Mouse (Mus musculus) MEL (cell line): ENCODE results near the gene Fem1b. TPM values are rescaled to one million over a fixed set of nuclear protein-coding genes. Genes with fewer than 3 reads are reported as not detected.

Experiments used
- DNase-seq: peaks from one replicate; pipeline ENCODE4 v3.0.0; 2011; ENCODE audit warnings: low read depth, low spot score
- H3K27ac ChIP-seq: 2 replicates; pipeline ENCODE4 v1.5.1; 2012; ENCODE audit warnings: low read depth, mild to moderate bottlenecking, control low read depth, low read length, moderate library complexity; ENCODE audit not compliant: control insufficient read depth
- H3K27me3 ChIP-seq, 2 experiments: fragments of 150-350 bp in 1 of 2; sonication (generic) in 1 of 2; 2 replicates each; pipeline ENCODE4 v1.6.1; 2012; ENCODE audit warnings: low read length in 2 of 2, mild to moderate bottlenecking in 2 of 2, improper control_type of control experiment in 1 of 2, moderate library complexity in 1 of 2; ENCODE audit not compliant: insufficient read depth in 2 of 2, control insufficient read depth in 1 of 2
- H3K36me3 ChIP-seq, 2 experiments: 2 replicates each; pipeline ENCODE4 v1.6.1; 2012 to 2014; ENCODE audit warnings: low read length in 2 of 2, improper control_type of control experiment in 1 of 2, inconsistent platforms in 1 of 2, mild to moderate bottlenecking in 1 of 2; ENCODE audit not compliant: insufficient read depth in 2 of 2, control insufficient read depth in 1 of 2
- H3K4me1 ChIP-seq, 2 experiments: fragments of 150-350 bp in 1 of 2; sonication (generic) in 1 of 2; 2 replicates each; pipeline ENCODE4 v1.6.1; 2012; ENCODE audit warnings: low read length in 2 of 2, improper control_type of control experiment in 1 of 2, mild to moderate bottlenecking in 1 of 2; ENCODE audit not compliant: insufficient read depth in 2 of 2, control insufficient read depth in 1 of 2
- H3K4me3 ChIP-seq, 2 experiments: fragments of 150-350 bp in 1 of 2; sonication (generic) in 1 of 2; 2 replicates each; pipeline ENCODE4 v1.5.1; 2012; ENCODE audit warnings: low read depth in 2 of 2, low read length in 2 of 2, mild to moderate bottlenecking in 2 of 2, moderate library complexity in 2 of 2, control low read depth in 1 of 2, improper control_type of control experiment in 1 of 2; ENCODE audit not compliant: control insufficient read depth in 1 of 2, insufficient read depth in 1 of 2
- H3K79me2 ChIP-seq: 2 replicates; pipeline ENCODE4 v1.6.1; 2012; ENCODE audit warnings: mild to moderate bottlenecking, low read length, moderate library complexity; ENCODE audit not compliant: control insufficient read depth, poor library complexity, insufficient read depth
- H3K9ac ChIP-seq: 2 replicates; pipeline ENCODE4 v1.6.1; 2012; ENCODE audit warnings: low read depth, mild to moderate bottlenecking, control low read depth, low read length, moderate library complexity; ENCODE audit not compliant: control insufficient read depth, poor library complexity, severe bottlenecking
- H3K9me3 ChIP-seq: fragments of 150-350 bp; sonication (generic); replicated peaks from 2 replicates; pipeline ENCODE4 v1.6.1; 2012; ENCODE audit warnings: mild to moderate bottlenecking, low read length, improper control_type of control experiment, moderate library complexity; ENCODE audit not compliant: insufficient read depth
- BHLHE40 ChIP-seq: IDR thresholded peaks from 2 replicates; pipeline ENCODE4 v1.6.1; 2012; ENCODE audit warnings: low read depth, mild to moderate bottlenecking, inconsistent platforms, low read length, improper control_type of control experiment, borderline replicate concordance
- CHD1 ChIP-seq: IDR thresholded peaks from 2 replicates; pipeline ENCODE4 v1.6.1; 2012; ENCODE audit warnings: low read depth, mild to moderate bottlenecking, inconsistent platforms, low read length, improper control_type of control experiment
- CHD2 ChIP-seq: IDR thresholded peaks from 2 replicates; pipeline ENCODE4 v1.6.1; 2011; ENCODE audit warnings: low read length, improper control_type of control experiment
- ELF1 ChIP-seq: IDR thresholded peaks from 2 replicates; pipeline ENCODE4 v1.6.1; 2014; ENCODE audit warnings: low read depth, mild to moderate bottlenecking, inconsistent platforms, low read length, improper control_type of control experiment, moderate library complexity
- EP300 ChIP-seq, 2 experiments: IDR thresholded peaks; 2 replicates each; pipeline ENCODE4 v1.6.1; 2011; ENCODE audit warnings: improper control_type of control experiment in 2 of 2, low read length in 2 of 2, low read depth in 1 of 2, mild to moderate bottlenecking in 1 of 2
- GABPA ChIP-seq: IDR thresholded peaks from 2 replicates; pipeline ENCODE4 v1.6.1; 2012; ENCODE audit warnings: low read depth, mild to moderate bottlenecking, inconsistent platforms, low read length, improper control_type of control experiment, moderate library complexity
- GATA1 ChIP-seq: IDR thresholded peaks from 2 replicates; pipeline ENCODE4 v1.6.1; 2011; ENCODE audit warnings: low read depth, low read length, improper control_type of control experiment
- KAT2A ChIP-seq: conservative IDR thresholded peaks from 2 replicates; pipeline ENCODE4 v1.6.1; 2012; ENCODE audit warnings: low read depth, low read length, improper control_type of control experiment, inconsistent platforms
- MAZ ChIP-seq: IDR thresholded peaks from 2 replicates; pipeline ENCODE4 v1.6.1; 2012; ENCODE audit warnings: low read depth, mild to moderate bottlenecking, inconsistent platforms, low read length, improper control_type of control experiment
- NRF1 ChIP-seq: IDR thresholded peaks from 2 replicates; pipeline ENCODE4 v1.6.1; 2014; ENCODE audit warnings: low read depth, mild to moderate bottlenecking, inconsistent platforms, low read length, improper control_type of control experiment, moderate library complexity; ENCODE audit not compliant: poor library complexity, insufficient read depth, severe bottlenecking
- POLR2A ChIP-seq, 2 experiments: IDR thresholded peaks; 2 replicates each; pipeline ENCODE4 v1.6.1; 2011 to 2012; ENCODE audit warnings: low read length in 2 of 2, mild to moderate bottlenecking in 2 of 2, control low read depth in 1 of 2, improper control_type of control experiment in 1 of 2, low read depth in 1 of 2, moderate library complexity in 1 of 2; ENCODE audit not compliant: control insufficient read depth in 1 of 2, insufficient read depth in 1 of 2, poor library complexity in 1 of 2
- POLR2AphosphoS2 ChIP-seq: IDR thresholded peaks from 2 replicates; pipeline ENCODE4 v1.6.1; 2011; ENCODE audit warnings: low read length, improper control_type of control experiment
- POLR2AphosphoS5 ChIP-seq: IDR thresholded peaks from 2 replicates; pipeline ENCODE4 v1.6.1; 2012; ENCODE audit warnings: low read depth, borderline replicate concordance, mild to moderate bottlenecking, inconsistent platforms, low read length, moderate library complexity, mixed read lengths
- RCOR1 ChIP-seq: IDR thresholded peaks from 2 replicates; pipeline ENCODE4 v1.6.1; 2012; ENCODE audit warnings: low read depth, mild to moderate bottlenecking, inconsistent platforms, low read length, improper control_type of control experiment
- SIN3A ChIP-seq: IDR thresholded peaks from 2 replicates; pipeline ENCODE4 v1.6.1; 2012; ENCODE audit warnings: low read length, improper control_type of control experiment, inconsistent platforms
- SMC3 ChIP-seq: IDR thresholded peaks from 2 replicates; pipeline ENCODE4 v1.6.1; 2011; ENCODE audit warnings: low read depth, low read length, improper control_type of control experiment
- TBP ChIP-seq: IDR thresholded peaks from 2 replicates; pipeline ENCODE4 v1.8.0; 2011; ENCODE audit warnings: low read depth, low read length, improper control_type of control experiment
- ZKSCAN1 ChIP-seq: IDR thresholded peaks from 2 replicates; pipeline ENCODE4 v1.6.1; 2012; ENCODE audit warnings: low read depth, mild to moderate bottlenecking, inconsistent platforms, low read length, improper control_type of control experiment, moderate library complexity
- ZNF384 ChIP-seq: IDR thresholded peaks from 2 replicates; pipeline ENCODE4 v1.6.1; 2012; ENCODE audit warnings: low read depth, mild to moderate bottlenecking, inconsistent platforms, low read length, improper control_type of control experiment
- polyA plus RNA-seq, 2 experiments: library from polyadenylated mRNA; stranded (reverse) in 1 of 2; unstranded in 1 of 2; fragments of >175 nt in 1 of 2; fragments of >200 nt in 1 of 2; gene quantifications; 2 replicates each; pipeline versions ENCODE4 v1.2.1 to v1.2.4; 2012; ENCODE audit warnings: low replicate concordance in 2 of 2, low read depth in 1 of 2; ENCODE audit not compliant: insufficient read length in 2 of 2, insufficient read depth in 1 of 2, missing spikeins in 1 of 2
- total RNA-seq: library from RNA; depleted of rRNA; stranded (reverse); fragments of 300-350 nt; gene quantifications from 2 replicates; pipeline ENCODE4 v1.2.3, GENCODE M21; 2012

Gene Fem1b
- total and polyA plus RNA-seq, 3 experiments, result 38.2 to 99.4 (median 50.5) TPM

GRCm38 (mm10) chr9:62767464-62767863 is 44.3 kb downstream of the Fem1b start:
- DNase-seq, result no peak
- Histone ChIP-seq H3K36me3 (no peaks in the 10 kb centered on the region), H3K9ac (no peak overlapping the region), H3K4me3 (no peak overlapping the region), H3K27me3 (no peaks in the 10 kb centered on the region), H3K4me1 (no peaks in the 10 kb centered on the region), H3K79me2 (no peaks in the 10 kb centered on the region), H3K27ac (no peak overlapping the region), H3K9me3 (no peaks in the 10 kb centered on the region)
- TF ChIP-seq CHD2 (no peak), EP300 (IDR thresholded peaks at IDR 0.05; ENCODE audit: low read depth in 1 of 2, low read length in 2 of 2) (no peak), MAZ (no peak), SIN3A (no peak), ZNF384 (no peak), NRF1 (no peak), KAT2A (no peak), POLR2AphosphoS2 (no peak), SMC3 (no peak)

DNA sequence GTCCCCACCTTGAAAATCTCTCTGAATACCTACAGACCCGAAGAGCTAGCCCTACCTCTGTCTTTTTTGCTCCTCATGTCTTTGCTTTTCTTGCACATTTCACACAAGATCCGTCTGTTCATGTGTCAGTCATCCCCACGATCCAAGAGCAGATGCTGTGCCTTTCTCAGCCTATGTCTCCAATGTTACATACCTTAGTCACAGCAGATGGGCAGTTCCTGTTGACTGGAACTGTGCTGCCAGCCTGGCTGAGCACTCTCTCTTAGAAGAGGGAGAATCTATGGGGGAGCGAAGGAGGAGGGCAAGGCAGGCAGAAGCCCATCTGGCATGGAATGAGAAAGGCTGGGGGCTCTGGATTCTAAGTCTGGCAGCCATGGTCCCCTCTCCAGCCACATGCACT is 46.4 kb downstream of the Fem1b start:
- H3K79me2 ChIP-seq, result no peaks in the 10 kb centered on the region

DNA sequence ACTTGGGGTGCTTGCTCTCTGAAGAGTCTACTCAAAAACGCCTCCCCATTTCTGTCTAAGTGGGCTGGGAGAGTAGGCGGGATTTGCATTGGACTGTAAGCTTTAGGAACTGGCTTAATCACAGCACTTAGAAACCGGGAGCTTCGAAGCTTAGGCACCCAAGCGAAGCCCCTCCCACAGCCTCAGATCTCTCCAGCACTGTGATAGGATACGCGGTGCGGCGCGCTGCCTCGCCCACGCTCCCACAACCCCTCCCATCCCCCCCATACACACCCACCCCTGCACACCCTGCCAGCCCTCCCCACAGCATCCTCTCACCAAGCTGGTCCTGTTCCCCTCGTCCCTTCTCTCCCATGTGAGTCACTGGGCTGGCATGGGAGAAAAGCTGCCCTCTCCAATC is 48.3 kb downstream of the Fem1b start:
- Histone ChIP-seq H3K4me3 (no peak overlapping the region), H3K36me3 (no peaks in the 10 kb centered on the region), H3K27me3 (no peaks in the 10 kb centered on the region), H3K27ac (no peak overlapping the region), H3K4me1 (no peaks in the 10 kb centered on the region), H3K79me2 (no peaks in the 10 kb centered on the region)
- TF ChIP-seq POLR2A (IDR thresholded peaks at IDR 0.05; ENCODE audit: control insufficient read depth in 1 of 2, insufficient read depth in 1 of 2, low read depth in 1 of 2, low read length in 2 of 2, poor library complexity in 1 of 2) (no peak), CHD2 (no peak), GATA1 (no peak), GABPA (no peak), EP300 (IDR thresholded peaks at IDR 0.05; ENCODE audit: low read depth in 1 of 2, low read length in 2 of 2) (no peak), ZKSCAN1 (no peak), TBP (no peak), ELF1 (no peak), BHLHE40 (no peak), CHD1 (no peak), POLR2AphosphoS5 (no peak), RCOR1 (no peak)
- TF ChIP-seq, all 39 proteins: peak for 0
- H3K9me3 ChIP-seq, result no peaks in the 10 kb centered on the region
- H3K9ac ChIP-seq, result no peak overlapping the region
- no peak for DNase-seq

More for the DNA sequence above, 46.4 kb downstream of the Fem1b start:
- H3K27me3 ChIP-seq, result no peaks in the 10 kb centered on the region
- H3K9me3 ChIP-seq, result no peaks in the 10 kb centered on the region
- H3K4me1 ChIP-seq, result no peaks in the 10 kb centered on the region
- no peak overlapping the region for H3K9ac ChIP-seq
- H3K27ac ChIP-seq, result no peak overlapping the region
- H3K36me3 ChIP-seq, result no peaks in the 10 kb centered on the region
- DNase-seq, result no peak
- TF ChIP-seq POLR2AphosphoS5, result no peak
- H3K4me3 ChIP-seq, result no peak overlapping the region
